Mouse (Mus musculus) effector memory CD4-positive, alpha-beta T cell, adult 5 months (primary cell): ENCODE data around the gene Fam47e. TPM values are rescaled to one million over a fixed set of nuclear protein-coding genes. Genes with fewer than 3 reads are reported as not detected.

Experiments
- polyA plus RNA-seq: library from polyadenylated mRNA; unstranded; fragments of 100-300 nt; shearing (Covaris generic); gene quantifications from one replicate; pipeline ENCODE4 v1.2.1, GENCODE M21; 2017

The Fam47e gene
- not detected for polyA plus RNA-seq

GRCm38 (mm10) chr5:92554891-92555511, at the start of gene Fam47e:
Gene Fam47e (plus strand): TSS chr5:92555069.

DNA sequence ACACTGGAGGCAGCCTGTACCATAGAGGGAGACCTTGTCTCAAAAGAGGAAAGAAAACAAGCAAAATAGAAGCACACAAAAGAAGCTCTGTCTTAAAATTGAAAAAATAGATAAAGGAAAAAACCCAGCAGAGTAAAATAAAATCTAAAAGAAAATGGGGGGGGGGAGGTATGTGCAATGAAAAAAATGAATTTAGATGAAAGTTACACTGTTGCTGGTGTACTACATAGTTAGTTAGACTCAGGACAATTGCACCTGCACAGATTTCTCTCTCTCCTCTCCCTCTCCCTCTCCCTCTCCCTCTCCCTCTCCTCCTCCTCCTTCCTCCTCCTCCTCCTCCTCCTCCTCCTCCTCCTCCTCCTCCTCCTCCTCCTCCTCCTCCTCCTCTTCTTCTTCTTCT, 48.1 kb upstream of the Fam47e start, which contains the start of gene Scarb2:
Gene Scarb2, minus strand, starts transcription at position 101 of the 400 bp plus-strand sequence.

DNA sequence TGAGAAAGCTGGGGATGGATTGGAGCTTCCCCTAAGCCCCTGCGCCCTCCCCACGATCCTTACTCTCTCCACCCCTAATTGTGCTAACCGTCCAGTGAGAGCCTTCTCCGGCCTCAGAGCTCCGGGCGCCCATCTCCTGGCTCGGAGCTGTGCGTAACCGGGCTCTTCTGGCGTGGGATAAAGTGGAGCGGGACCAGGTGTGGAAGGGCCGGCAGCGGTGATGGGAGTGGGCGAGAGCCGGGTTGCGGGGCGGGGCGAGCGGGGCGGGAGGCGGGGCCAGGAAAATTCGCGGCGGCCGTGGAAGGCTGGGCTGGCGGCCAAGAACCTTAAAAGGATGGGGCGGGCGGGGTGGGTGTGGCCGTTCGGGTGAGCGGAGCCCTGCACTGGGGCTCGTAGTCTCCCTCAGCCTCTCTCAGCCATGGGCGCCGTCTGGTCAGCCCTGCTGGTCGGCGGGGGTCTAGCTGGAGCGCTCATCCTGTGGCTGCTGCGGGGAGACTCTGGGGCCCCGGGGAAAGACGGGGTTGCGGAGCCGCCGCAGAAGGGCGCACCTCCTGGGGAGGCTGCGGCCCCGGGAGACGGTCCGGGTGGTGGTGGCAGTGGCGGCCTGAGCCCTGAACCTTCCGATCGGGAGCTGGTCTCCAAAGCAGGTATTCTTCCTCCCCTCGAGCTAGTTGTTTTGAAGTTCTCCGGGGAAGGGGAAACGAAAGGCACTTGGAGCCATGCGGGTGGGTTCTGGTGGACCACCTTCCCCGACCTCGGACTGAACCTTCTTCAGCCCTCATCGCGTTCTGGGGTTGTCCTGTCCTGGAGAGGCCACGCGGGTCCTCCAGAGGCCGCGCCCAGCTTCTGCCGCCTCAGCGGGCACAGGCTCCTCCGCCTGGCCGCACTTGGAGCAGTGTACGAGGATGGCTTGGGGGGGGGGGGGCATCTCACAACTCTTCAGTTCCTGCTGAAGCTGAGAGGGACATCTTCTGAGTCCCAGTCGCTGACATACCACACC, 48.1 kb downstream of the Fam47e start, which contains the start of gene Stbd1:
Gene Stbd1, plus strand, starts transcription at position 351 of the 1,000 bp plus-strand sequence.

Other genes starting within 250 kb of the Fam47e start
- gene Sdad1, start 244.6 kb upstream of the Fam47e start, polyA plus RNA-seq = 53.8 TPM
- not detected for gene Cxcl9, start 227.0 kb upstream of the Fam47e start, polyA plus RNA-seq
- gene Art3, start 223.2 kb upstream of the Fam47e start, polyA plus RNA-seq = 4.7 TPM
- gene Cxcl10, start 206.2 kb upstream of the Fam47e start, polyA plus RNA-seq = 45.9 TPM
- gene Nup54, start 119.8 kb upstream of the Fam47e start, polyA plus RNA-seq = 40.6 TPM
- gene Scarb2, start 48.2 kb upstream of the Fam47e start, polyA plus RNA-seq = 21.2 TPM
- 0.29 TPM for gene Stbd1, start 48.0 kb downstream of the Fam47e start, polyA plus RNA-seq
- gene Ccdc158, start 120.2 kb downstream of the Fam47e start, polyA plus RNA-seq = not detected
- gene Shroom3, start 128.4 kb downstream of the Fam47e start, polyA plus RNA-seq = not detected